Mouse (Mus musculus): ENCODE data around the gene Cacng7. TPM values are rescaled to one million over a fixed set of nuclear protein-coding genes. Genes with fewer than 3 reads are reported as not detected.
"Not testable (repeated sequence)": the region's sequence is repeated elsewhere in the genome, so short reads cannot be mapped to it uniquely, and the experiment has no call there.

Gene Cacng7
- polyA plus RNA-seq, 1 experiment from 2014 or later, result 2.2 TPM

- Histone ChIP-seq H3K9me3 (ENCODE audit: control insufficient read depth, low read length) (no peaks in the 10 kb centered on the region; the same call in 1 of the 2 replicates), H3K4me2 (replicated peaks; ENCODE audit: low read depth, low read length) (no peak overlapping the region), H3K27me3 (ENCODE audit: control insufficient read depth, insufficient read depth, low read length) (no peaks in the 10 kb centered on the region), H3K4me1 (ENCODE audit: control insufficient read depth, insufficient read depth, low read length) (no peaks in the 10 kb centered on the region), H3K4me3 (ENCODE audit: low read length) (no peak overlapping the region), H3K27ac (ENCODE audit: low read depth, low read length) (no peak overlapping the region), H3K9ac (ENCODE audit: low read depth, low read length) (no peak overlapping the region), H3K36me3 (ENCODE audit: control insufficient read depth, insufficient read depth, low read length) (no peaks in the 10 kb centered on the region)
- WGBS, result 41% methylated on average over 7 of the region's 7 CpGs
- ATAC-seq (ENCODE audit: low FRiP score, low TSS enrichment), result 0 out of 2 replicates have a peak, but pooled peaks have one; percentile 28
Measured at GRCm38 (mm10) chr7:3397797-3398196, 65.0 kb downstream of the Cacng7 start.

GRCm38 (mm10) chr7:3398363-3398762 lies 65.6 kb downstream of the Cacng7 start:
- H3K36me3 ChIP-seq (ENCODE audit: control insufficient read depth, insufficient read depth, low read length); H3K27ac ChIP-seq (ENCODE audit: low read depth, low read length); H3K4me1 ChIP-seq (ENCODE audit: control insufficient read depth, insufficient read depth, low read length); H3K9ac ChIP-seq (ENCODE audit: low read depth, low read length); H3K9me3 ChIP-seq (ENCODE audit: control insufficient read depth, low read length); ATAC-seq (ENCODE audit: low FRiP score, low TSS enrichment); H3K4me3 ChIP-seq (ENCODE audit: low read length); H3K4me2 ChIP-seq (replicated peaks; ENCODE audit: low read depth, low read length); H3K27me3 ChIP-seq (ENCODE audit: control insufficient read depth, insufficient read depth, low read length): not testable (repeated sequence)
- WGBS, result 91% methylated on average over 8 of the region's 8 CpGs

GRCm38 (mm10) chr7:3399937-3400336 lies 67.2 kb downstream of the Cacng7 start:
- Histone ChIP-seq H3K9me3 (ENCODE audit: control insufficient read depth, low read length) (no peaks in the 10 kb centered on the region), H3K36me3 (ENCODE audit: control insufficient read depth, insufficient read depth, low read length) (no peaks in the 10 kb centered on the region), H3K4me2 (replicated peaks; ENCODE audit: low read depth, low read length) (no peak overlapping the region), H3K27ac (ENCODE audit: low read depth, low read length) (no peak overlapping the region), H3K4me1 (ENCODE audit: control insufficient read depth, insufficient read depth, low read length) (no peaks in the 10 kb centered on the region), H3K4me3 (ENCODE audit: low read length) (no peak overlapping the region), H3K27me3 (ENCODE audit: control insufficient read depth, insufficient read depth, low read length) (no peaks in the 10 kb centered on the region), H3K9ac (ENCODE audit: low read depth, low read length) (no peak overlapping the region)
- no peak for ATAC-seq (ENCODE audit: low FRiP score, low TSS enrichment)

GRCm38 (mm10) chr7:3409729-3410520 lies 77.2 kb downstream of the Cacng7 start:
- no peak overlapping the region for H3K4me3 ChIP-seq (ENCODE audit: low read length)
- H3K4me2 ChIP-seq (replicated peaks; ENCODE audit: low read depth, low read length), result no peak overlapping the region
- H3K27ac ChIP-seq (ENCODE audit: low read depth, low read length), result no peak overlapping the region
- H3K27me3 ChIP-seq (ENCODE audit: control insufficient read depth, insufficient read depth, low read length), result peaks cover 39% of the 10 kb centered on the region
- no peaks in the 10 kb centered on the region for H3K36me3 ChIP-seq (ENCODE audit: control insufficient read depth, insufficient read depth, low read length)
- 64% methylated on average over 11 of the region's 11 CpGs for WGBS
- H3K9ac ChIP-seq (ENCODE audit: low read depth, low read length), result no peak overlapping the region
- peaks cover 3% of the 10 kb centered on the region; the same call in 1 of the 2 replicates for H3K4me1 ChIP-seq (ENCODE audit: control insufficient read depth, insufficient read depth, low read length)
- no peak for ATAC-seq (ENCODE audit: low FRiP score, low TSS enrichment)
- no peaks in the 10 kb centered on the region for H3K9me3 ChIP-seq (ENCODE audit: control insufficient read depth, low read length)

GRCm38 (mm10) chr7:3411160-3411941 lies 78.6 kb downstream of the Cacng7 start:
- ATAC-seq (ENCODE audit: low FRiP score, low TSS enrichment), result peak; percentile 87
- WGBS, result 1% methylated on average over 33 of the region's 33 CpGs
- Histone ChIP-seq H3K36me3 (ENCODE audit: control insufficient read depth, insufficient read depth, low read length) (no peaks in the 10 kb centered on the region), H3K4me2 (replicated peaks; ENCODE audit: low read depth, low read length) (peak overlapping the region; percentile 56), H3K4me3 (ENCODE audit: low read length) (peak overlapping the region; percentile 42), H3K27ac (ENCODE audit: low read depth, low read length) (no peak overlapping the region), H3K9me3 (ENCODE audit: control insufficient read depth, low read length) (no peaks in the 10 kb centered on the region), H3K27me3 (ENCODE audit: control insufficient read depth, insufficient read depth, low read length) (peaks cover 52% of the 10 kb centered on the region), H3K9ac (ENCODE audit: low read depth, low read length) (no peak overlapping the region), H3K4me1 (ENCODE audit: control insufficient read depth, insufficient read depth, low read length) (peaks cover 3% of the 10 kb centered on the region; the same call in 1 of the 2 replicates)

GRCm38 (mm10) chr7:3412036-3412435 lies 79.3 kb downstream of the Cacng7 start:
- Histone ChIP-seq H3K4me2 (replicated peaks; ENCODE audit: low read depth, low read length) (peak overlapping the region; percentile 56), H3K4me1 (ENCODE audit: control insufficient read depth, insufficient read depth, low read length) (peaks cover 3% of the 10 kb centered on the region; the same call in 1 of the 2 replicates), H3K4me3 (ENCODE audit: low read length) (peak overlapping the region; percentile 42), H3K36me3 (ENCODE audit: control insufficient read depth, insufficient read depth, low read length) (no peaks in the 10 kb centered on the region), H3K9me3 (ENCODE audit: control insufficient read depth, low read length) (no peaks in the 10 kb centered on the region), H3K27me3 (ENCODE audit: control insufficient read depth, insufficient read depth, low read length) (peaks cover 57% of the 10 kb centered on the region), H3K27ac (ENCODE audit: low read depth, low read length) (no peak overlapping the region), H3K9ac (ENCODE audit: low read depth, low read length) (no peak overlapping the region)
- ATAC-seq (ENCODE audit: low FRiP score, low TSS enrichment), result no peak
- WGBS, result under 1% methylated on average over 20 of the region's 20 CpGs

- ATAC-seq (ENCODE audit: low FRiP score, low TSS enrichment), result no peak; the same call in 1 of the 2 replicates
- Histone ChIP-seq H3K9me3 (ENCODE audit: control insufficient read depth, low read length) (no peaks in the 10 kb centered on the region), H3K27ac (ENCODE audit: low read depth, low read length) (no peak overlapping the region), H3K36me3 (ENCODE audit: control insufficient read depth, insufficient read depth, low read length) (no peaks in the 10 kb centered on the region), H3K4me2 (replicated peaks; ENCODE audit: low read depth, low read length) (peak overlapping the region; percentile 100), H3K4me3 (ENCODE audit: low read length) (peak overlapping the region; percentile 56), H3K4me1 (ENCODE audit: control insufficient read depth, insufficient read depth, low read length) (peaks cover 3% of the 10 kb centered on the region; the same call in 1 of the 2 replicates), H3K27me3 (ENCODE audit: control insufficient read depth, insufficient read depth, low read length) (peaks cover 74% of the 10 kb centered on the region), H3K9ac (ENCODE audit: low read depth, low read length) (peak overlapping the region; percentile 56)
- WGBS, result under 1% methylated on average over 37 of the region's 47 CpGs
Measured at GRCm38 (mm10) chr7:3414888-3415287, 82.1 kb downstream of the Cacng7 start.

GRCm38 (mm10) chr7:3415378-3415777 lies 82.6 kb downstream of the Cacng7 start:
- Histone ChIP-seq H3K9me3 (ENCODE audit: control insufficient read depth, low read length) (no peaks in the 10 kb centered on the region), H3K4me2 (replicated peaks; ENCODE audit: low read depth, low read length) (peak overlapping the region; percentile 100), H3K9ac (ENCODE audit: low read depth, low read length) (peak overlapping the region; percentile 56), H3K27me3 (ENCODE audit: control insufficient read depth, insufficient read depth, low read length) (peaks cover 75% of the 10 kb centered on the region), H3K36me3 (ENCODE audit: control insufficient read depth, insufficient read depth, low read length) (no peaks in the 10 kb centered on the region), H3K4me3 (ENCODE audit: low read length) (peak overlapping the region; percentile 56), H3K4me1 (ENCODE audit: control insufficient read depth, insufficient read depth, low read length) (peaks cover 3% of the 10 kb centered on the region; the same call in 1 of the 2 replicates), H3K27ac (ENCODE audit: low read depth, low read length) (no peak overlapping the region)
- peak; percentile 24 for ATAC-seq (ENCODE audit: low FRiP score, low TSS enrichment)
- WGBS, result under 1% methylated on average over 43 of the region's 60 CpGs
